Mouse (Mus musculus): ENCODE results near the gene Ascl2.

Ascl2 gene

DNA sequence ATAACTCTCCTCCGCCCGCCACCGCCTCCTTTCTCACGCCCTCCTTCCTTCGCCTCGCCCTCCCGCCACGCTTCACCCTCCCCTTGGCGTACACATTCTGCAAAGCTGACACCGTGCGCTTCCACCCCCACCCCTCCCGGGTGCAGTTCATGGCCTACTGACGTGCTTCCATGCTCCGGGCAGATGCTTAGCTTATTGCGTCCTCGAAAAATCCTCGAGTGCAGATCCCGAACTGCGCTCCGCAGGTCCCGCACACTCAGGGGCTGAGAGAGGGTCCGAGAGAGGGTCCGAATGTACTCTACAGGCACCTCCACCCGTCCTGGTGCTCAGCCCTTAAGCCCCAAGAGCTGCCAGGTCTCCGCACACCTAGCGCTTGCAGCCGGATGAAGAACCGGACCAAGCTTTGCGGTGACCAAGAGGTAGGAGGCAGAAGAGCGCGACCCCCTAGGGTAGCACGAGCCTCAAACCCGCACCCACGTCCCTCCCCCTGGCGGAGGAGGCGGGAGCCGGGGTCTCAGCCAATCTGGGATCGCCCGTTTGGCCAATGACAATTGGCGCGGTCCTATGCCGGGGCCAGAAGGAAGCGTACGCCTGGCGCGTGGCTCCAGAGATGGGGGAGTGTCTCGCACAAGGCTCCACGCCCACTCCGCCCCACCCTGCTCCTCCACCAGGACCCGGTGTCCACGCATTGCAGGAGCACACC is at the start of gene Ascl2:
Gene Ascl2 (minus strand): TSS at position 456 of the 703 bp plus-strand sequence.
- no peak for DNase-seq (ENCODE audit: low spot score in 2 of 2)

DNA sequence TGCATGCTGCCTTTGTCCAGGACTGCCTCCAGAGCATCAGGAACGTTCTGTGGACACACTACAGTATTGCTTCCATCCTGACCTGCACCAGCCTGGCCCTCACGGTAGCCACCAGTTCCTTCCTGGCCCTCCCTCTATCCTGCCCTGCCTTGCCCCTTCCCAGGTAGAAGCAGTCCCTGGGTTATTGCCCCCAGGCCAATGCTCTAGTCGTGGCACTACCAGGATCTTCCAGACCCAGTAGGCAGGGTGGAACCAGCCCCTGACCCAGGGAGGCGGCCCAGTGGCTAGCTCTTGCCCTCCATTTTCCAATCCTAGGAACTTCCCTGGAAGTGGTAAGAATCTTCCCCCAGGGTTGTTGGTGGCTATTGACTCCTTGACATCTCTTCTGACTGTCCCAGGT is 48.1 kb upstream of the Ascl2 start:
- DNase-seq (ENCODE audit: low spot score in 2 of 2): no peak

DNA sequence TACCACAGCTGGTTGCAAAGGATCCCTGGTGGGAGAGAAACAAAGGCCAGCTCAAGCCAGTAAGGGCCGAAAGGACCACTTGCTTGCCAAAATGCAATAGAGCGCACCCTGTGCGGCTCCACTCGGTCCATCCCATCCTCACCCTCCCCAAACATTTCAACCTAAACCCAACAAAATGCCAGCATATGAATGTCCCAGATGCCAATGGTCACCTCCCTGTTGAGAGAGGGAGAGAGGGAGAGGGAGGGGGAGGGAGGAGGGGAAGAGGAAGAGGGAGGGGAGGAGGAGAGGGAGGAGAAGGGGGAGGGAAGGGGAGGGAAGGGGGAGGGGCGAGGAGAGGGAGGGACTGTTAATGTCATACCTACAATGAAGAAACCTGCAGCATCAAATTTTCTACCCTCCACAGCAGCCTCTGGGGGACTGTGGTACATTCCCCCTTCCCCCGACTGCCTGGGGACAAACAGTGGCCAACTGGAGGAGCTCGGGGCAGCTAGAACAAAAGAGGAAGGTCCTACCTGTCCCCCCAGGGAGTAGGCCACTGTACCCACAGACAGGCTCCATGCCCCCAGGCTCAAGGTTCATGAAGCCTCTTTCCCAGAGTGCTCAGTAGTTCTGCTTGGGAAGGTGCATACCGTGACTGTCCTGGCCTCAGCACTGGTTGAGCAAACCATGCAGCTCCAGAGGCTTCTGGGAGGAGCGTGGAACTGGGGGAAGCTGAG is 47.5 kb upstream of the Ascl2 start:
- DNase-seq (ENCODE audit: low spot score in 2 of 2): no peak

DNA sequence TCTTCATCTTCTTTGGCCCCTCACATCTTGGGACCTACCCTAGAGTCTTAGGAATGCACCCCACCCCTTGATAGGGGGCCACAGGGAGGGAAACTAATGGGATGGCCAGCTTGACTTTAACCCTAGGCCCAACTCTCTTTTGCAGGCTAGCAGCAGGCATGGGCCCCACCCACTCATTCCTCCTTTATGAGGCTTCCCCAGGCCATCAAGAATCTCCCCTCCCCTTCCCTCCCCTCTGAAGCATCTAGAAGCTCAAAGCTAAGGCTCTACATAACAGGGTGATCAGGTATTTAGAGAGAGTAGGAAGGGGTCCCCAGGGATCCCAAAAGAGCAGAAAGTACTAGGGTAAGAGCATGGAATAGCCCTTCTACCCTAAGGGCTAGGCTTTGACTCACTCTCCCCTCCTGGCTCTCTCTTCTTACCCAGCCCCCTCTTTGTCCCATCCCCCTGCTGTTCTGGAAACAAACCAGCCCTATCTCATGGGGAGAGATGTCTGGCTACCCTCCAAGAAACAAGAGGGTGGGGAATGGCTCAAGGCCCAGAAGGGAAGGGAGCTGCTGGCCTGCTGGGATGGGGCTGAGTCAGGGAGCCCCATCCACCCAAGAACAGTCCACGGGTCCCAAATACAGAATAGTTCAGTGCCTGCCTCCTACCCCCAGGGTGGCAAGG is 46.8 kb upstream of the Ascl2 start:
- DNase-seq (ENCODE audit: low spot score in 2 of 2): peak in 1 of 2 experiments; percentile 28

DNA sequence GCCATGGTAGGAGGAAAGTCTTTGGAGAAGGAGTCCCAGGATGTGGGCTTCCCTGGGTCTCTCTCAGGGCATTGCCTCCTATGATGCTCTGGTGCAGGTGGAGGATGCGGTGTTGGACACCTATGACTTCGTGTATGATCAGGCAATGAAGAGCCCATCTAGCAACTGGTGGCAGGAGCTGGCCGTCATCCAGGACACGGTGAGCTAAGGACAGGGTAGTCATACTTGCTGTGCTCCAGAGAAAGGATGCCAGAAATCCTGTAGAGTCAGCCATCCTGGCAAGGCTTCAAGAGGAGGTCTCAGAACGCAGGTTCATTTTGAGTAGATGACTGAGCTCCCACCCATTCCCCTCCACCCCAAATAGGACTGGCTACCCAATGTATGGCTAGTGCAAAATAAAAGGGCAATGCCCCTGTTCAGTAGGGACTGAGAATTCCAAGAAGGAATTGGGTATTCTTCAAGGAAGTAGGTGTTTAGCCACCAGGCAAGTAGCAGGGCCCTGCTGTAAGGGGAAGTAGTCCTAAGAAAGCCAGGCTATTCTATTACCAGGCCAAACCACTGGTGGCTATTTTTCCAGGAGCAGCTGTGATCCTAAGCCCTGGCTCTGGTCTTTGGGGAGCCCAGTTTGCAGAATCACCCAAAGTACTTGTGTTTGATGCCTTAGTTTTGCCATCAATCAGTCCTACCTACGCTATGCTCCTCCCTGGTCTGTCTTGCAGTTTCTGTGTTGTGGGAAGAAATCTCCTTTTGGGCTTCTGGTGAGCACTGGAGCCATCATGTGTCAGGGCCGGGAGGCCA is 46.0 kb upstream of the Ascl2 start:
- DNase-seq (ENCODE audit: low spot score in 2 of 2): no peak

DNA sequence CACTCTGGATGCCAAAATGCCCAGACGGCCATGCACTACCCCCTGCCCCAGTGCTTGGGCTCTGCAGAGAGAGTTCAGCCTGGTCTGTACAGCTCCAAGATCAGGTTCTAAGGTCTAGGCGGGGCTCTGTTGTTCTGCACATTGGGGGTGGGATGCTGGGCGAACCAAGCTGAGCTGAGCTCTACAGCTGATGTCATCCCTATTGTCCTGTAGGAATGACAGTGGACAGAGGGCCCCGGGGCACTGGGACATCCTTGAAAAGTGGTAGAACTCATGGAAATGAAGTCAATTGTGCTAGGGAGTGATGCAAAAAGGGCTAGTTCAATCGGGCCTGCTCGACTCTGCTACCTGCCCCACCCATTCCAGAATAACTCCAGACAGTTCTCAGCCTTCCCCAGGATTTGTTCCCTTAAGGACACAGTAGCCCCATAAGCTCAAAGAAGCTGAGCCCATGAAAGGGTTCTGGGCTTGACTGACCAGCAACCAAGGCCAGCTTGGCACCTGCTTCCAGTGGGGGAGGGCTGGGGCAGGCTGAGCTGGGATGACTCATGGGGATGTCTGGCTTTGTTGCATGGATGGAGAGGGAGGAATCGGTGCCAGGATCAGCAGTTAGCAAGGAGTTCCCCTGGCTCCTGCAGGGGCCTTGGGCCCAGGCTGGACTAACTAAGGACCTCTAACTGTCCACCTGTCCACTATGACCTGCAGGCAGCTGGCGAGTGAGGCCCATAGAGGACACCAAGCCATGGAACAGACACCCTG is 44.5 kb upstream of the Ascl2 start:
- no peak for DNase-seq (ENCODE audit: low spot score in 2 of 2)

DNA sequence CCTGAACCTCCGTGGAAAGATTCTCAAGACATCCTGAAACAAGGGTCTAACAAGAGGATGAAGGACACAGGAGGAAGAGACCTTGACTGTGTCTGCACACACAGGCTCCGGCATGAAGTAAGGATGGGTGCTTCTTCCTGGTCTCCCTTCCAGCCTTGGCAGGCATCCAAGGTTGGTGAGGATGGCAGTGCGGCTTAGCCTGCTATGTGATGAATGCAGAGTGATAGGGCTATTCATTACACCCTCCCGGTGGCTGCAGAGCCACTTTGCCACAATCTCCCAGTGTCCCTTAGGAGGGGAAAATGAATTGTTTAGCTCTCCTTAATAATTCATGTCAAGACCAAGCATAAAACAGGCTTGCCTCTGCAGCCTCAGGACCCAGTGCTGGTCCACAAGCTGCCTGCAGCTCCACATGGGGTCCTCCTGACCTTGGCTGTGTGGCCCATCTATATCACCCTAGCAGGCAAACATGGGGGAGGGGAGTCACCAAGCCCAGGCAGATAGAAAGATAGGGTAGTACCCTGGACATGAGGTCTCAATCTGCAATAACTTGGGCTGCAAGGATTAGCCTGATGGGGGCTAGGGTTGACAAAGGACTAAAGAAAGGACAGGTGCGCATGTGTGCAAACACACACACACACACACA is 43.3 kb upstream of the Ascl2 start:
- no peak for DNase-seq (ENCODE audit: low spot score in 2 of 2)

DNA sequence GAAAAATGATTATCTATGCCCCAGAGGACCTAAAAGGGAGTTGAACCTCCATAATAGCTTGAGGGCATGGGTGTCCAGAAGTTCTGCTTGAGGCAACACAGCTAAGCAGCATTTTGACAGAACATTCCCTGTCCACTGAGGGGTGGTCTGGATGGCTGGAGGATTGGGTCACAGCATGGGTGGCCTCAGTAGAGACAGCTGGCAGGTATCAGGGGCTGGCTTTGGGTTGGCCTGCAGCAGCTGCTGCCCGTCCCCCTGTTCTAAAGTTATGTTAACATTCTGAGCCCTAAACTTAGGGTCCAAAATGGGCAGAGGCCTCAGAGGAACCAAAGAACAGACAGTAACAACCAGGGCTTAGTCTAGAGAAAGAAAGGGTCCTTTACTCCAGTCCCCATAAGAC is 42.2 kb upstream of the Ascl2 start:
- no peak for DNase-seq (ENCODE audit: low spot score in 2 of 2)

DNA sequence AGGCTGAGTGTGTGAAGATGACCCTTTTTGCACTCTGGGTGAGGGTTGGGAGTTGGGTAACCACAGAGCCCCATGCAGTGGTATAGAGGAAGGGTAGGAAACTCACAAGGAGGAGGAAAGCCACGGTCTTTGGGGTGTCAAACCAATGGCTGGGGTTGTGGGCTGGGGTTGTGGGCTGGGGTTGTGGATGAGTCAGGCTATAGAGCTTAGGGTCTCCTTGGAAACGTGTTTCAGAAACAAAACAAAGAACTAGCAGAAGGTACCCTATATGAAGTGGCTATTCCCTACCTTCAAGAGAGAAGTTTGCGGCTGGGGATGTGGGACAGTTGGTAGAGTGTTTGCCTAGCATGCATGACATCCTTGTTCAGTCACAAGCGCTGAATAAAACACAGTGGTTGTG is 40.9 kb upstream of the Ascl2 start:
- DNase-seq (ENCODE audit: low spot score in 2 of 2): no peak

DNA sequence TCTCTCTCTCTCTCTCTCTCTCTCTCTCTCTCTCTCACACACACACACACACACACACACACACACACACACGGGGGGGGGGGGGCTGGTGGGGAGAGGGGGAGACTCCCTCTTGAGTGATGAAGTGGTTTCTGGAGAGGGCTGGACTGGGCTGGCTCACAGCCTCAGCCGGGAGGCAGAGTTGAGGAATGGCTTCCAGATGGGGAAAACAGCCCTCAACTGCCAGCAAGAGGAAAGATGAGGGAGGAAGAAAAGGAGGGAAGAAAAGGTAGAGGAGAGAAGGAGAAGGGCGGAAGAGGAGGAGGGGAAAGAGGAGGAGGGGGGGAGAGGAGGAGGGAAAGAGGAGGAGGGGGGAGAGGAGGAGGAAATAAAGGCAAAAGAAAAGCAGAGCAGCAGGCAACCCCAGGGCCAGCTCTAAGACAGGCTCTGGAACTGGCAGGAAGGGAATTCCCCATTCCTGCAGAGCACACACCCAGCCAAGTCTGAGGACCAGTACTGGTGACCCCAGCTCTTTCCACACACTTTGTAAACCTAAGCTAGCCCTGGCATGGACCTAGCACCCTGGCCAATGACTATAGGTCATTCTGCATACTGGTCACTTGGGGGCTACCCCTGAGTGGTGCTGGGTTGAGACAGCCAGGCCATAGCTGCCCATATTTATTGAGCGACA is 40.1 kb upstream of the Ascl2 start:
- DNase-seq (ENCODE audit: low spot score in 2 of 2): no peak

DNA sequence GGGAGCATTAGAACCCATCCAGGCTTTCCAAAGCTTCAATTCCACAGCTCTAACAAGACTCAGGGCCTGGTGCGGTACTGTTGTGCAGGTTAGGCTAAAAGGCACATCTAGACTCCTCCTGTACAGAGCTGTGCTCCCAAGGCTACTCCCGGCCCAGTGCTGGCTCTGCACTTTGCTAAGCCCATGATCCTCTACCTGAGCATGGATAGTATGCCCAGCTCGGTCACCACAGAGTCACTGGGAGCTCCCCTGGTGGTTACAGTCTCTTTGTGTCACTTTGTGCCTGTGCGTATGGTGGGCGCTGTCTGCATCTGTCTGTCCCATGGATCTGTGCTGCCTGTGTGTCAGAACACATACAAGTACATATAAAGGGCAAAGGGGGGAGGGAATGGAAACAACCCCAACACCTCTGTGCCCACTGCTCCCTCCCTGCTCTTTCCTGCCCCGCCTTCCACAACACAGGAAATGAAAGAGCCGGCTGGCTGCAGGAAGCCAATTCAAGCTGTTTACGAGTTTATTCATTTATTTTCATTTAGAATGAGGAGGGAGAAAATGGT is 39.4 kb upstream of the Ascl2 start:
- no peak for DNase-seq (ENCODE audit: low spot score in 2 of 2)

DNA sequence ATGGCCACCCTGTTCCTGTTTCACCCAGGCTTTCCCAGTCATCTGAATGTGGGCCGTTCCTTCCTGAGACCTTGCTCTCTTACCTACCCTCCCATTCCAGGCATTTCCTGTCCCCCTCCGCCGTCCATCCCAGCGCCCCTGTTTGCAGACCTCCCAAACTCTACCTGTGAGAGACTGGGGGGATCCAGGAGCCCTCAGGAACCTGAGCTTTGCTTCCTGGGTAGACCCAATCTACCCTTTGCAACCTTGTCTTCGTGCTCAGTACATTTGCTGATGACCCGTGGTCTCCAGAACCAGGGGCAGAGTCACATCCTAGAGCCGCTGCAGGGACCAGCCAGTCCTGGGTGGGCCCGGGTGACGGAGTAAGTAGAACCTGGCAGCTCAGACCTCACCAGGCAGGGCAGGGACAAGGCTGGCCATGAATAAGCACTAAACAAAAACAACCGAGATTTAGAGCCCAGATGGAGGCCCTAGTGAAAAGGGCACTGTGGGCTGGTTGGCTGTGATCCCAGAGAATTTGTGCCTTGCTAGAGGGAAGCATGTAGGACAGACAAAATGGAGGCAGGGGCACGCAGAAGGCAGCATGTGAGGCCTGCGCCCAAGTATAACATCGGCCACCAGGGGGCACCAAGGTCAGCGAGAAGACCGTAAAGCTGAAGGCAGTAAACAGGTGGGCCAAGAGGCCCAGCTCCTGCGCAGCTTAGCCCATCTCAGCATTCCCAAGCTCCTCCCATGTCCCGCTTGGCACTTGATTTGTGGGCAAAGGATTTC is 38.7 kb upstream of the Ascl2 start:
- DNase-seq (ENCODE audit: low spot score in 2 of 2): peak; percentile 93 to 97

DNA sequence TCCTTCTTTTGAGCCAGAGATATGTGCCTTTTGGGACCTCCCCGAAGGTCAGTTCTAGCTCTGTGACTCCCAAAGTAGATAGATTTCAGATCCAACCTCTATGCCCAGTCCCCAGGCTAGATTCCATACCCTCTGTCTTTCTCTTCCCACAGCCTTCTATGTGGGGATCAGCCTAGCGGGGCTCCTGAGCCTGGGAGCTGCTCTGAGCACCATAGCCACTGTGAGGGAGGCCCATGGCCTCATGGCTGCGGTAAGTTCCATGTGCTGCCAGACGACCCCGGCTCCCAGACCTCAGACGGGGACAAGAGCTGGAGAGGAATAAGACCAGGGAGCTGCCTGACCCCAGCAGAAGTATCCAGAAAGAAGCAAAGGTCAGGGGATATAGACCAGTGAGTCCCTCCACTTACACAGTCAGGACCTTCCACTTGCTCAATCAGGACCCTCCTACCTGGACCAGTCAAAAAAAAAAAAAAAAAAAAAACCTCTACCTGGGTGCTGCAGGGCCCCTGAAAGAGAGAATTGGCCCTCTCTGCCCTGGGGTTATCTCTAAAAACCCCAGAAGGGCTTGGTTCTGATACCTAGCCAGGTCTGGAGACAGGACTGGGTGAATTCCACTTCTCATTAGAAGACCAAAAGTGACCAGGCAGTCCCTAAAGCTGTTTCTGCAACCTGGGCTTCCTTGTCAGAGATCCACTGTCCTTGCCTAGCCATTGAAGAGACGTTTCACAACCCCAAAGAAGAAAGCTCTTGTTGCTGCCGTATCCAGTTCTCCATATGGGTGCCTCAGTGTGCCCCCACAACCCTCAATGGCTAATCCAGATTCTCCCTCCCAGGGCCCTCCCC is 37.9 kb upstream of the Ascl2 start:
- no peak for DNase-seq (ENCODE audit: low spot score in 2 of 2)

DNA sequence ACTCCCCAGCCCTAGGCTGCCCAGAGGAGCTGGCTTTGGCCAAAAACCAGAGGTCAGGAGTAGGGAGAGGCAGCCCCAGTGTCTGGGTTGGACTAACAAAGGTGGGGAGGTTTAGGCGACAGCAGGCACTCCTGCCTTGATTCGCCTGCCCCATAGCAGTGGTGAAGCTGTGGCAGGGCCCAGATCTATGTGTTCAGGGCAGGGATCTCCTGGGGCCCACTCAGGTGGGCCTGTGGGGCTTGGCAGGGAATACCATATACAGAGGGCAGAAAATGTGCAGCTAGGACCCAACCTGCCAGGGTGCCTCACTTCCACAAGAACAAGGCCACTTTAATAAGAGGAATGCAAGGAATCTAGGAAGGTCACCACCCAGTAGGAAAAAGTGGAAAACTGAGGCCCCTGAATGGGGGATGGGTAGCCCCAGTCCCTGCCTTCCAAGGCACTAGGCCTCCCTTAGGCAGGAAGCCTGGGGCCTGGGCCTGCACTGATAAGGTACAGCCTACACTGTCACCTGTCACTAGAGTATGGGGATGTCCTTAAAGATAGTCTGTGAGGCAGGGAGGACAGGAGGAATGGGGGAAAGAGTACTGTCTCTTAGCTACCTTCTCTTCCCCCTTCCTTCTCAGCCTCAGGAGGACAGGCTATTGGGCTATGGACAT is 37.2 kb upstream of the Ascl2 start:
- DNase-seq (ENCODE audit: low spot score in 2 of 2): no peak

DNA sequence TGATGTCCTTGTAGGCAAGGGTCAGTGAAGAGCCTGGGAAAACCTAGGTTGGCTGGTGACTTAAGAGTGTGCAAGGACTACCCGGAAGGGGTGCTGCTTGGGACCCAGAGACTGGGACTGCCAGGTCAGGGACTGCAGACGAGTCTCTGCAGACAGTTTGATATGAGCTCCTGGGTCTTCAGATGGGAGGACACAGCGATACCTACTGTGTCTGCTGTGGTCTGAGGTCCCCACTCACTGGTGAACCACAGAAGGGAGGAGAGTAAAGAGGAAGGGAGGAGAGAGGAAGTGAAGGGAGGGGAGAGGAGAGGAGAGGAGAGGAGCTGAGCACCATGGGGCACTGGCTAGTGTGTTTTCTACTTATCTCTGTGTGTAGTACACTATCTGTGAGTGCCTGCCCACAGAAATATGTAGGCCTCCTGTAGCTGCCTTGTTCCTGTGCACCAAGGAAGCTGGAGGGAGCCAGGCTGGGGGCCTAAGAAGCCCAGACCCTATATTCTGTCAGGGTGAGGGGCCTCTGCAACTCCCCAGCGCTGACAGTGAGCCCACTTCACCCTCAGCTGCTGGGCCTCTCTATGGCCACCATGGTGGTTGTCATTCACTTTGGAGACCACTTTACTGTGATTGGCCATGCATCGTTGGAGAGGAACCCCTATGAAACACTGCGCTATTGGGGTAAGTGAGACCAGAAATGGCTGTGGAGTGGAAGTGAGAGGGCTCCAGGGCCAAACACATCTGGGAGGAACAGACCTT is 36.5 kb upstream of the Ascl2 start:
- no peak for DNase-seq (ENCODE audit: low spot score in 2 of 2)

DNA sequence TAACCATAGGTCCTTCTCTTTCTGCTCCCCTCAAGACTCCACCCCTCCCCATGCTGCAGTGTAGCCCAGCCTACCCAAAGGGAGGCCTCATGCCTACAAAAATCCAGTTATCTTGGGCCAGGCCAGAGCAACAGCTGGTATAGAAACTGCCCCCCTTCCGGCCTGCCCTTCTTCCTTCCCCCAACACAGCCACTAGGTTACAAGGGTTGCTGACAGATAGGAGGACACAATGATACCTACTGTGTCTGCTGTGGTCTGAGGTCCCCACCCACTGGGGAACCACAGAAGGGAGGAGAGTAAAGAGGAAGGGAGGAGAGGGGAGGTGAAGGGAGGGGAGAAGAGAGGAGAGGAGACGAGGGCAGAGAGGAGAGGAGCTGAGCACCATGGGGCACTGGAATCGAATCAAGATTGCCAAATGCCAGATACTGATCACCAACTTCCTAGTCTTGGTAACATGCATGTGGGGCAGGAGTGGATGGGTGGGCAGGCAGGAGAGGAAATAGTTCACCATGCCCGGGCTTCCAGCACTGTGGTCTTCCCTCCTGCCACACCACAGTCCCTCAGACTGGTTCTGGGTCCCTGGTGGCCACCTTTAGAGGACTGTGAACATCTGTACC is 35.8 kb upstream of the Ascl2 start, which contains the start of gene Tspan32:
Gene Tspan32 (plus strand): TSS at position 320 of the 617 bp plus-strand sequence.
- DNase-seq (ENCODE audit: low spot score in 2 of 2): no peak

All from frontal cortex, postnatal 25 days (tissue).